Mouse (Mus musculus) C2C12 (cell line): ENCODE results near the gene Tacc2.

Experiments used
- CEBPB ChIP-seq: IDR thresholded peaks from one replicate; pipeline ENCODE4 v1.6.1; 2011; ENCODE audit warnings: low read depth, mild to moderate bottlenecking, control low read depth, moderate library complexity
- CTCF ChIP-seq: IDR thresholded peaks from one replicate; pipeline ENCODE4 v1.5.1; 2011; ENCODE audit not compliant: control insufficient read depth, insufficient read depth, insufficient read length
- FOSL1 ChIP-seq: IDR thresholded peaks from one replicate; pipeline ENCODE4 v1.8.0; 2011; ENCODE audit warnings: mild to moderate bottlenecking, low read length; ENCODE audit not compliant: poor library complexity, insufficient read depth, severe bottlenecking
- MAX ChIP-seq: IDR thresholded peaks from one replicate; pipeline ENCODE4 v1.6.1; 2011; ENCODE audit warnings: mild to moderate bottlenecking, control low read depth
- MYOD1 ChIP-seq: IDR thresholded peaks from one replicate; pipeline ENCODE4 v1.6.1; 2011; ENCODE audit warnings: low read depth; ENCODE audit not compliant: control insufficient read depth, insufficient read length

- TF ChIP-seq CTCF (no peak), MYOD1 (no peak), FOSL1 (no peak), MAX (no peak), CEBPB (no peak)
These were observed 31.8 kb upstream of the Tacc2 start for GRCm38 (mm10) chr7:130545401-130545800.
